Mouse (Mus musculus): ENCODE measurements around the gene Dlg4. TPM values are rescaled to one million over a fixed set of nuclear protein-coding genes. Genes with fewer than 3 reads are reported as not detected.
"Not testable (repeated sequence)": the region's sequence is repeated elsewhere in the genome, so short reads cannot be mapped to it uniquely, and the experiment has no call there.

The Dlg4 gene
- polyA plus RNA-seq, 1 experiment, result 8.3 TPM

GRCm38 (mm10) chr11:70012931-70013330 is 3.8 kb upstream of the Dlg4 start:
- Histone ChIP-seq H3K36me3 (ENCODE audit: control insufficient read depth, insufficient read depth, low read length) (no peaks in the 10 kb centered on the region; the same call in none of the 2 replicates), H3K4me3 (ENCODE audit: insufficient read depth, low read depth, low read length) (no peak overlapping the region), H3K27me3 (replicated peaks; ENCODE audit: control insufficient read depth, insufficient read depth, low read length) (no peaks in the 10 kb centered on the region), H3K27ac (ENCODE audit: insufficient read depth, low read depth, low read length) (no peak overlapping the region), H3K4me1 (ENCODE audit: control insufficient read depth, insufficient read depth, low read length) (peaks cover 11% of the 10 kb centered on the region; the same call in 1 of the 2 replicates)
- TF ChIP-seq POLR2A (IDR thresholded peaks at IDR 0.05; ENCODE audit: low read depth, low read length), result no peak
- TF ChIP-seq CTCF (conservative IDR thresholded peaks at IDR 0.05; ENCODE audit: insufficient read depth, insufficient read length, low read depth, low read length), result no peak
- WGBS, result 86% methylated on average over 9 of the region's 9 CpGs
- DNase-seq, result no peak

DNA sequence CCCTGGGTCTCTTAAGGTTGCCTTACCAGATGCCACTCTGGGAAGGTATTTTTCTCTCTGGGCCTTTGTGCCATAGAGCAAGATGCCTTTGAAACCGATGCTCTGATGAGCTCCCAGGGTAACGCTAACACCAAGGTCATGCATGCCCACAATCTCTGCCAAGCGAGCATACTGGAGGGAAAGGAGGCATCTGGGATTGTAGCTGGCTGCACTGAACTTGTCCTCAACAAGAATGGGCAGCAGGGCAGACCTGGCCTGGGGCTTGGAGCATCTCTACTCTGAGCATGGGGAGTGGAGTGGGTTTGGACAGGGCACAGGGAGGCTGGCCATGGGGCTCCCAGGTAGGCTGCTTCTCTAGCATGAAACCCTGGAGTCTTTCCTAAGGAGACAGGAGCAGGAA is 3.3 kb upstream of the Dlg4 start:
- 86% methylated on average over 3 of the region's 3 CpGs for WGBS
- DNase-seq, result no peak
- TF ChIP-seq CTCF (conservative IDR thresholded peaks at IDR 0.05; ENCODE audit: insufficient read depth, insufficient read length, low read depth, low read length) (no peak), POLR2A (IDR thresholded peaks at IDR 0.05; ENCODE audit: low read depth, low read length) (no peak)
- peaks cover 11% of the 10 kb centered on the region; the same call in 1 of the 2 replicates for H3K4me1 ChIP-seq (ENCODE audit: control insufficient read depth, insufficient read depth, low read length)
- no peak overlapping the region for H3K4me3 ChIP-seq (ENCODE audit: insufficient read depth, low read depth, low read length)
- no peak overlapping the region for H3K27ac ChIP-seq (ENCODE audit: insufficient read depth, low read depth, low read length)
- no peaks in the 10 kb centered on the region for H3K27me3 ChIP-seq (replicated peaks; ENCODE audit: control insufficient read depth, insufficient read depth, low read length)
- no peaks in the 10 kb centered on the region; the same call in none of the 2 replicates for H3K36me3 ChIP-seq (ENCODE audit: control insufficient read depth, insufficient read depth, low read length)

GRCm38 (mm10) chr11:70014051-70014450 is 2.7 kb upstream of the Dlg4 start:
- 63% methylated on average over 5 of the region's 5 CpGs for WGBS
- H3K36me3 ChIP-seq (ENCODE audit: control insufficient read depth, insufficient read depth, low read length), result no peaks in the 10 kb centered on the region; the same call in none of the 2 replicates

DNA sequence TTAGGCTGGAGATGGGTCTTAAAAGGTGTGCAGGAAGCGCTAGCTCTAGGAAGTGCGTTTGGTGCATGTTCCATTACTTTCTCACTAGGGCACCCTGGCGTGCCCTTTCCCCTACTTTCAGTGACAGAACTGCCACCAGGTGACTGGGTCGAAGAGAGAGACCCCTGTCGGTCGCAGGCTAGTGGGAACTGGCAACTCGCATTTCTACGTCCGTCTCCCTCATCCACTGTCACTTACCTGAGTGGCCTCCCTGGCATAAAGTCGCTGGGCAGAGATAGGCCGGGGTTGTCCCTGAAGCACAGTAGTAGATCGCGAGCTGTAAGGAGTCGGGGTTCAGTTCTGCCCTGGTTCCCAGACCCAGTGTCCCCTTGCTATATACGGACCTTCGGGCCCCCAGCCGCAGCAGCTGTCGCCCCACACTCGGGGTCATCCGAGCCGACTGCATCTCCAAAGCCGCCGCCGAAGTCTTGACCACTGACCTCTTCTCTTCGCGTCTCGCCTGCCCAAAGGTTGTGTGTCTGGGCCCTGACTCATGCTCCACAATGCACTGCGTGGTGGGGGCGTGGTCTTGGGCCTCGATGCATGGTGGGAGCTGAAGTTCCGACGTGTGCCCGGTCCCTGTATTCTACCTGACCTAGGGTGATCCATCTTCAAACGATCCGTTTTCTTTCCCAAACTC is 1.7 kb upstream of the Dlg4 start, which contains the start of gene Acadvl:
Acadvl (minus strand) TSS at position 532 of the 679 bp plus-strand sequence.
- WGBS, result under 1% methylated on average over 35 of the region's 35 CpGs
- TF ChIP-seq POLR2A (IDR thresholded peaks at IDR 0.05; ENCODE audit: low read depth, low read length), result peak; percentile 75
- TF ChIP-seq CTCF (conservative IDR thresholded peaks at IDR 0.05; ENCODE audit: insufficient read depth, insufficient read length, low read depth, low read length), result peak; percentile 42
- Histone ChIP-seq H3K36me3 (ENCODE audit: control insufficient read depth, insufficient read depth, low read length) (no peaks in the 10 kb centered on the region; the same call in none of the 2 replicates), H3K4me1 (ENCODE audit: control insufficient read depth, insufficient read depth, low read length) (peaks cover 11% of the 10 kb centered on the region; the same call in 1 of the 2 replicates), H3K27me3 (replicated peaks; ENCODE audit: control insufficient read depth, insufficient read depth, low read length) (no peaks in the 10 kb centered on the region), H3K4me3 (ENCODE audit: insufficient read depth, low read depth, low read length) (peak within 1 kb of the TSS; percentile 73), H3K27ac (ENCODE audit: insufficient read depth, low read depth, low read length) (peak within 1 kb of the TSS; percentile 65)
- peak; percentile 96 for DNase-seq

More at GRCm38 (mm10) chr11:70014051-70014450, 2.7 kb upstream of the Dlg4 start:
- peaks cover 11% of the 10 kb centered on the region; the same call in 1 of the 2 replicates for H3K4me1 ChIP-seq (ENCODE audit: control insufficient read depth, insufficient read depth, low read length)
- H3K4me3 ChIP-seq (ENCODE audit: insufficient read depth, low read depth, low read length), result no peak overlapping the region
- no peaks in the 10 kb centered on the region for H3K27me3 ChIP-seq (replicated peaks; ENCODE audit: control insufficient read depth, insufficient read depth, low read length)
- DNase-seq, result no peak
- no peak overlapping the region for H3K27ac ChIP-seq (ENCODE audit: insufficient read depth, low read depth, low read length)
- TF ChIP-seq CTCF (conservative IDR thresholded peaks at IDR 0.05; ENCODE audit: insufficient read depth, insufficient read length, low read depth, low read length) (no peak), POLR2A (IDR thresholded peaks at IDR 0.05; ENCODE audit: low read depth, low read length) (no peak)

DNA sequence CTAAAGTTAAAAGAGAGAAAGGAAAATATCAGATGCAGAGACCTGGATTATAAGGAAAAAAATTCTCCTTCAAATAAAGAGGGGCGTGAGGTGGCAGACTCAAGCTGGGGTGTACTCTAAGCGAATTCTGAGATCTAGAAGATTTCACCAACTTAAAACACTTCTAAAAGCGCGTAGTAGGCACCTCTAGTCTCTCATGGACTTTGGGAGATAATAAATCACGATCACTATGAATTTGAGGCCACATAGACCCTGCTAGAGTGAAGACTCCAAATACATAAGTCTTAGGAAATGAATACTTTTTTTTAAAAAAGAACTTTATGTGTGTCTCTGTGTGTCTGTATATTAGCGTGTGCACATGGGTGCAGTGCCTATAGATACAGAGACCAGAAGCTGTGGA is 1.1 kb upstream of the Dlg4 start:
- H3K4me1 ChIP-seq (ENCODE audit: control insufficient read depth, insufficient read depth, low read length), result peaks cover 15% of the 10 kb centered on the region; the same call in 1 of the 2 replicates
- no peak overlapping the region for H3K4me3 ChIP-seq (ENCODE audit: insufficient read depth, low read depth, low read length)
- no peak overlapping the region for H3K27ac ChIP-seq (ENCODE audit: insufficient read depth, low read depth, low read length)
- WGBS, result 67% methylated on average over 6 of the region's 6 CpGs
- no peaks in the 10 kb centered on the region; the same call in 1 of the 2 replicates for H3K36me3 ChIP-seq (ENCODE audit: control insufficient read depth, insufficient read depth, low read length)
- DNase-seq, result no peak
- no peak for TF ChIP-seq CTCF (conservative IDR thresholded peaks at IDR 0.05; ENCODE audit: insufficient read depth, insufficient read length, low read depth, low read length)
- no peaks in the 10 kb centered on the region for H3K27me3 ChIP-seq (replicated peaks; ENCODE audit: control insufficient read depth, insufficient read depth, low read length)

GRCm38 (mm10) chr11:70016177-70016576 is 565 bp upstream of the Dlg4 start:
- H3K4me3 ChIP-seq (ENCODE audit: insufficient read depth, low read depth, low read length); H3K36me3 ChIP-seq (ENCODE audit: control insufficient read depth, insufficient read depth, low read length); H3K27me3 ChIP-seq (replicated peaks; ENCODE audit: control insufficient read depth, insufficient read depth, low read length); H3K27ac ChIP-seq (ENCODE audit: insufficient read depth, low read depth, low read length); DNase-seq: not testable (repeated sequence)
- 77% methylated on average over 2 of the region's 2 CpGs for WGBS
- H3K4me1 ChIP-seq (ENCODE audit: control insufficient read depth, insufficient read depth, low read length), result peaks cover 15% of the 10 kb centered on the region; the same call in 1 of the 2 replicates

- H3K27ac ChIP-seq (ENCODE audit: insufficient read depth, low read depth, low read length), result no peak overlapping the region
- peaks cover 15% of the 10 kb centered on the region; the same call in 1 of the 2 replicates for H3K4me1 ChIP-seq (ENCODE audit: control insufficient read depth, insufficient read depth, low read length)
- H3K36me3 ChIP-seq (ENCODE audit: control insufficient read depth, insufficient read depth, low read length), result no peaks in the 10 kb centered on the region; the same call in 1 of the 2 replicates
- DNase-seq, result no peak
- H3K4me3 ChIP-seq (ENCODE audit: insufficient read depth, low read depth, low read length), result no peak overlapping the region
- WGBS, result 51% methylated on average over 7 of the region's 7 CpGs
- TF ChIP-seq CTCF (conservative IDR thresholded peaks at IDR 0.05; ENCODE audit: insufficient read depth, insufficient read length, low read depth, low read length), result no peak
- TF ChIP-seq POLR2A (IDR thresholded peaks at IDR 0.05; ENCODE audit: low read depth, low read length), result no peak
- H3K27me3 ChIP-seq (replicated peaks; ENCODE audit: control insufficient read depth, insufficient read depth, low read length), result no peaks in the 10 kb centered on the region
Measured at GRCm38 (mm10) chr11:70017199-70017767, 541 bp downstream of the Dlg4 start.
